Comparison of ENCODE assay signal across 14 mouse cellular contexts in the genomic region with DNA sequence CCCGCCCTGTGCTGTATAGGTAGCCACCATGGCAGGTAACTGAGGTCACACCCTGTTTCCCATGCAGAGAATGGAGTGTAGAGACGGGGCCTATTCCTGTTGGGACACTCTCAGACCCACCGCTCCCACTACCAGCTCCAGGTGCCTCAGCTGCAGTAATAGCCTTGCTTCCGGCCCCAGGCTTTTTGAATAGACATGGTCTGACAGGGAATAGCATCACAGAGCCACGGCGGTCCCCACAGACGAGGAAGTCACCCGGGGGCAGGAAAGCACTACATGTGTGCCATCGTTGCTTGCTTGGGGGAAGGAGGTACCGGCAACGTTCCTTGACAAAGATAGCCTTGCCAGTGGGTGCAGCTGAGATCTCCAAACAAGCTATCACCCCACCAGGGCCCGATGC. TPM values are rescaled to one million over a fixed set of nuclear protein-coding genes. Genes with fewer than 3 reads are reported as not detected.
DNase-seq lines count a peak whose midpoint lies in the region; ATAC-seq and TF ChIP-seq lines count a peak whose summit lies in the region.
"Had no signal": no experiment of that assay in that cellular context is flagged by ENCODE, and none has a peak within 500 bp of the region (broad histone marks: within the 10 kb centered on the region; RNA-seq: fewer than 3 reads in every experiment).

No protein-coding gene starts in this region.

- TF ChIP-seq CTCF in heart, adult 2 months (IDR thresholded peaks at IDR 0.05) = no peak
- TF ChIP-seq CTCF in lung, postnatal 0 days (IDR thresholded peaks at IDR 0.05) = no peak

- no peak for DNase-seq in heart, adult 2 months
- peak; percentile 8 for DNase-seq in embryonic facial prominence, embryonic 10.5 days (ENCODE audit: low spot score)
- no peak for DNase-seq in lung, postnatal 0 days (ENCODE audit: low spot score)
- DNase-seq: cerebellum, adult 11 months; kidney, adult 8-10 months; liver, embryonic 13.5 days; lung, postnatal 10 days; thymus, adult 2 months had no signal

- no peaks in the 10 kb centered on the region for H3K9me3 ChIP-seq in heart, embryonic 13.5 days
- H3K9me3 ChIP-seq in embryonic facial prominence, embryonic 10.5 days = no peaks in the 10 kb centered on the region
- no peaks in the 10 kb centered on the region for H3K9me3 ChIP-seq in hindbrain, embryonic 12.5 days (replicated peaks)
- no peaks in the 10 kb centered on the region for H3K9me3 ChIP-seq in midbrain, embryonic 16.5 days (replicated peaks; ENCODE audit: control insufficient read depth, low read length, poor library complexity, severe bottlenecking)
- H3K9me3 ChIP-seq in lung, postnatal 0 days (ENCODE audit: low read length) = no peaks in the 10 kb centered on the region
- H3K9me3 ChIP-seq: liver, embryonic 13.5 days had no signal

- H3K79me2 ChIP-seq in heart, adult 2 months (replicated peaks; ENCODE audit: control insufficient read depth, insufficient read depth, low read length) = no peaks in the 10 kb centered on the region; the same call in 1 of the 2 replicates

- 0 out of 2 replicates have a peak overlapping the region, but pooled peaks have one; percentile 30 for H3K9ac ChIP-seq in heart, embryonic 13.5 days
- no peak overlapping the region for H3K9ac ChIP-seq in heart, adult 2 months (ENCODE audit: low read depth, low read length)
- 0 out of 2 replicates have a peak overlapping the region, but pooled peaks have one; percentile 32 for H3K9ac ChIP-seq in hindbrain, embryonic 12.5 days
- no peak overlapping the region for H3K9ac ChIP-seq in midbrain, embryonic 16.5 days (ENCODE audit: low read depth, low read length)
- no peak overlapping the region for H3K9ac ChIP-seq in lung, postnatal 0 days (replicated peaks; ENCODE audit: low read depth)
- H3K9ac ChIP-seq: liver, embryonic 13.5 days had no signal

- no peak overlapping the region for H3K4me3 ChIP-seq in heart, embryonic 13.5 days
- H3K4me3 ChIP-seq in heart, adult 2 months = no peak overlapping the region
- peak overlapping the region; percentile 71; the same call in 1 of the 2 replicates for H3K4me3 ChIP-seq in embryonic facial prominence, embryonic 10.5 days
- H3K4me3 ChIP-seq in hindbrain, embryonic 12.5 days = no peak overlapping the region
- no peak overlapping the region for H3K4me3 ChIP-seq in midbrain, embryonic 16.5 days (ENCODE audit: low read depth, low read length)
- H3K4me3 ChIP-seq in lung, postnatal 0 days (ENCODE audit: low read depth, low read length) = no peak overlapping the region
- H3K4me3 ChIP-seq: layer of hippocampus, adult 2 months; liver, embryonic 13.5 days had no signal

- no peaks in the 10 kb centered on the region for H3K27me3 ChIP-seq in heart, embryonic 13.5 days (replicated peaks)
- no peaks in the 10 kb centered on the region for H3K27me3 ChIP-seq in heart, adult 2 months (ENCODE audit: control insufficient read depth, insufficient read depth, low read length)
- no peaks in the 10 kb centered on the region for H3K27me3 ChIP-seq in embryonic facial prominence, embryonic 10.5 days (replicated peaks; ENCODE audit: low read depth, poor library complexity, severe bottlenecking)
- peaks cover 4% of the 10 kb centered on the region; the same call in 1 of the 2 replicates for H3K27me3 ChIP-seq in hindbrain, embryonic 12.5 days
- no peaks in the 10 kb centered on the region for H3K27me3 ChIP-seq in midbrain, embryonic 16.5 days (ENCODE audit: control insufficient read depth, insufficient read depth, low read depth, low read length)
- no peaks in the 10 kb centered on the region for H3K27me3 ChIP-seq in lung, postnatal 0 days (replicated peaks; ENCODE audit: insufficient read depth, low read length)
- H3K27me3 ChIP-seq: liver, embryonic 13.5 days had no signal

- TF ChIP-seq EP300 in heart, adult 2 months (IDR thresholded peaks at IDR 0.05; ENCODE audit: insufficient read depth, low read depth, low read length) = no peak
- no peak for TF ChIP-seq EP300 in lung, postnatal 0 days (IDR thresholded peaks at IDR 0.05)

- no peak overlapping the region for H3K27ac ChIP-seq in heart, embryonic 13.5 days (replicated peaks)
- H3K27ac ChIP-seq in heart, adult 2 months = no peak overlapping the region
- H3K27ac ChIP-seq in embryonic facial prominence, embryonic 10.5 days (replicated peaks) = no peak overlapping the region
- H3K27ac ChIP-seq in hindbrain, embryonic 12.5 days = peak overlapping the region; percentile 24; the same call in 1 of the 2 replicates
- H3K27ac ChIP-seq in midbrain, embryonic 16.5 days (ENCODE audit: low read length) = no peak overlapping the region
- H3K27ac ChIP-seq in lung, postnatal 0 days (ENCODE audit: low read length) = no peak overlapping the region
- H3K27ac ChIP-seq: layer of hippocampus, adult 2 months; liver, embryonic 13.5 days had no signal

- 85% methylated on average over 12 of the region's 12 CpGs for WGBS in heart, embryonic 13.5 days
- 86% methylated on average over 12 of the region's 12 CpGs for WGBS in heart, adult 2 months
- 88% methylated on average over 12 of the region's 12 CpGs for WGBS in embryonic facial prominence, embryonic 10.5 days
- 79% methylated on average over 12 of the region's 12 CpGs for WGBS in hindbrain, embryonic 12.5 days
- 85% methylated on average over 12 of the region's 12 CpGs for WGBS in midbrain, embryonic 16.5 days
- WGBS in lung, postnatal 0 days = 86% methylated on average over 12 of the region's 12 CpGs

- H3K36me3 ChIP-seq in heart, embryonic 13.5 days = peaks cover 63% of the 10 kb centered on the region
- no peaks in the 10 kb centered on the region for H3K36me3 ChIP-seq in heart, adult 2 months (ENCODE audit: control insufficient read depth, insufficient read depth, low read length)
- H3K36me3 ChIP-seq in embryonic facial prominence, embryonic 10.5 days (replicated peaks) = peaks cover 67% of the 10 kb centered on the region
- H3K36me3 ChIP-seq in hindbrain, embryonic 12.5 days = peaks cover 56% of the 10 kb centered on the region
- H3K36me3 ChIP-seq in midbrain, embryonic 16.5 days (ENCODE audit: control insufficient read depth, insufficient read depth, low read length) = peaks cover 39% of the 10 kb centered on the region
- peaks cover 11% of the 10 kb centered on the region for H3K36me3 ChIP-seq in lung, postnatal 0 days (ENCODE audit: insufficient read depth, low read length)

- peaks cover 66% of the 10 kb centered on the region for H3K4me1 ChIP-seq in heart, embryonic 13.5 days
- peaks cover 7% of the 10 kb centered on the region for H3K4me1 ChIP-seq in heart, adult 2 months (ENCODE audit: control insufficient read depth, insufficient read depth, low read length)
- H3K4me1 ChIP-seq in embryonic facial prominence, embryonic 10.5 days = peaks cover 73% of the 10 kb centered on the region
- peaks cover 70% of the 10 kb centered on the region for H3K4me1 ChIP-seq in hindbrain, embryonic 12.5 days
- peaks cover 60% of the 10 kb centered on the region for H3K4me1 ChIP-seq in midbrain, embryonic 16.5 days (ENCODE audit: control insufficient read depth, insufficient read depth, low read length)
- peaks cover 6% of the 10 kb centered on the region; the same call in 1 of the 2 replicates for H3K4me1 ChIP-seq in lung, postnatal 0 days (ENCODE audit: insufficient read depth, low read depth, low read length)

- TF ChIP-seq POLR2A in heart, adult 2 months (IDR thresholded peaks at IDR 0.05; ENCODE audit: insufficient read depth, low read depth, low read length) = no peak

- no peak overlapping the region for H3K4me2 ChIP-seq in heart, embryonic 13.5 days
- peak overlapping the region; percentile 69; the same call in 1 of the 2 replicates for H3K4me2 ChIP-seq in hindbrain, embryonic 12.5 days (replicated peaks)
- H3K4me2 ChIP-seq in midbrain, embryonic 16.5 days (ENCODE audit: low read length) = peak overlapping the region; percentile 15; the same call in 1 of the 2 replicates
- no peak overlapping the region for H3K4me2 ChIP-seq in lung, postnatal 0 days (replicated peaks; ENCODE audit: low read depth, low read length)
- H3K4me2 ChIP-seq: liver, embryonic 13.5 days had no signal

- intact Hi-C loops in heart, adult 2 months (cut with DNase I) = loop anchor here (5.0 kb wide), 1 partner anchor 72 kb away; the partner anchor contains the start of gene Arih2

- ATAC-seq in heart, embryonic 13.5 days (ENCODE audit: extremely low read depth, insufficient number of reproducible peaks, low FRiP score, low TSS enrichment) = no peak
- ATAC-seq in hindbrain, embryonic 12.5 days (ENCODE audit: low FRiP score) = no peak
- ATAC-seq in midbrain, embryonic 16.5 days = no peak
- ATAC-seq in cerebellum, adult (ENCODE audit: insufficient number of reproducible peaks, low FRiP score, low TSS enrichment) = no peak
- ATAC-seq in lung, postnatal 0 days = no peak
- ATAC-seq: activated CD4-positive, CD25-positive, alpha-beta regulatory T cell, adult 4 months had no signal

RNA-seq across cellular contexts. Expression of gene Wdr6, which starts 3.6 kb away (rescaled TPM):
- 61.7 and 64.1 TPM in 2 replicates for polyA plus RNA-seq in heart, embryonic 13.5 days (2015; fragmentation: Nextera tagmentation; extraction: Ambion mirVana)
- total RNA-seq in heart, adult 2 months (2021) = 10 to 100 TPM; 13.3 to 17.2 TPM
- polyA plus RNA-seq in heart, adult 2 months (2012; rRNA removed) = 16.5 and 21.9 TPM in 2 replicates
- polyA plus RNA-seq in embryonic facial prominence, embryonic 10.5 days (2016; fragmentation: Nextera tagmentation; extraction: Ambion mirVana) = 200 and 215 TPM in 2 replicates
- polyA plus RNA-seq in hindbrain, embryonic 12.5 days (2016; fragmentation: Nextera tagmentation; extraction: Ambion mirVana) = 290 and 293 TPM in 2 replicates
- 420 and 427 TPM in 2 replicates for polyA plus RNA-seq in midbrain, embryonic 16.5 days (2015; fragmentation: Nextera tagmentation; extraction: Ambion mirVana)
- 36.6 and 39.5 TPM in 2 replicates for polyA plus RNA-seq in lung, postnatal 0 days (2015; fragmentation: Nextera tagmentation; extraction: Ambion mirVana)

RNA-seq across cellular contexts. Expression of gene Dalrd3, which starts 5.2 kb away (rescaled TPM):
- 86.6 and 92.1 TPM in 2 replicates for polyA plus RNA-seq in heart, embryonic 13.5 days (2015; fragmentation: Nextera tagmentation; extraction: Ambion mirVana)
- total RNA-seq in heart, adult 2 months (2021) = 10 to 100 TPM; 22.8 to 25.6 TPM
- 79.2 and 81.5 TPM in 2 replicates for polyA plus RNA-seq in heart, adult 2 months (2012; rRNA removed)
- polyA plus RNA-seq in embryonic facial prominence, embryonic 10.5 days (2016; fragmentation: Nextera tagmentation; extraction: Ambion mirVana) = 191 and 200 TPM in 2 replicates
- polyA plus RNA-seq in hindbrain, embryonic 12.5 days (2016; fragmentation: Nextera tagmentation; extraction: Ambion mirVana) = 232 and 248 TPM in 2 replicates
- 350 and 361 TPM in 2 replicates for polyA plus RNA-seq in midbrain, embryonic 16.5 days (2015; fragmentation: Nextera tagmentation; extraction: Ambion mirVana)
- polyA plus RNA-seq in lung, postnatal 0 days (2015; fragmentation: Nextera tagmentation; extraction: Ambion mirVana) = 74.0 and 78.4 TPM in 2 replicates

RNA-seq across cellular contexts. Expression of gene Ndufaf3, which starts 7.7 kb away (rescaled TPM):
- polyA plus RNA-seq in heart, embryonic 13.5 days (2015; fragmentation: Nextera tagmentation; extraction: Ambion mirVana) = 53.5 TPM in 2 replicates
- total RNA-seq in heart, adult 2 months (2021) = 10 to 100 TPM; 61.9 to 88.1 TPM
- polyA plus RNA-seq in heart, adult 2 months (2012; rRNA removed) = 60.7 and 69.1 TPM in 2 replicates
- polyA plus RNA-seq in embryonic facial prominence, embryonic 10.5 days (2016; fragmentation: Nextera tagmentation; extraction: Ambion mirVana) = 42.4 and 44.1 TPM in 2 replicates
- polyA plus RNA-seq in hindbrain, embryonic 12.5 days (2016; fragmentation: Nextera tagmentation; extraction: Ambion mirVana) = 53.4 and 57.0 TPM in 2 replicates
- 77.2 and 79.4 TPM in 2 replicates for polyA plus RNA-seq in midbrain, embryonic 16.5 days (2015; fragmentation: Nextera tagmentation; extraction: Ambion mirVana)
- 65.7 and 66.3 TPM in 2 replicates for polyA plus RNA-seq in lung, postnatal 0 days (2015; fragmentation: Nextera tagmentation; extraction: Ambion mirVana)

RNA-seq across cellular contexts. Expression of gene Impdh2, which starts 14.8 kb away (rescaled TPM):
- 99.5 and 107 TPM in 2 replicates for polyA plus RNA-seq in heart, embryonic 13.5 days (2015; fragmentation: Nextera tagmentation; extraction: Ambion mirVana)
- 10 to 100 TPM; 47.8 to 51.2 TPM for total RNA-seq in heart, adult 2 months (2021)
- polyA plus RNA-seq in heart, adult 2 months (2012; rRNA removed) = 55.5 and 65.0 TPM in 2 replicates
- polyA plus RNA-seq in embryonic facial prominence, embryonic 10.5 days (2016; fragmentation: Nextera tagmentation; extraction: Ambion mirVana) = 235 and 254 TPM in 2 replicates
- polyA plus RNA-seq in hindbrain, embryonic 12.5 days (2016; fragmentation: Nextera tagmentation; extraction: Ambion mirVana) = 128 and 131 TPM in 2 replicates
- polyA plus RNA-seq in midbrain, embryonic 16.5 days (2015; fragmentation: Nextera tagmentation; extraction: Ambion mirVana) = 92.7 and 93.9 TPM in 2 replicates
- 55.6 and 56.2 TPM in 2 replicates for polyA plus RNA-seq in lung, postnatal 0 days (2015; fragmentation: Nextera tagmentation; extraction: Ambion mirVana)

RNA-seq across cellular contexts. Expression of gene P4htm, which starts 22.5 kb away (rescaled TPM):
- polyA plus RNA-seq in heart, embryonic 13.5 days (2015; fragmentation: Nextera tagmentation; extraction: Ambion mirVana) = 19.5 and 20.0 TPM in 2 replicates
- total RNA-seq in heart, adult 2 months (2021) = 10 to 100 TPM; 14.2 to 15.3 TPM
- polyA plus RNA-seq in heart, adult 2 months (2012; rRNA removed) = 21.0 and 25.2 TPM in 2 replicates
- 7.0 and 7.2 TPM in 2 replicates for polyA plus RNA-seq in embryonic facial prominence, embryonic 10.5 days (2016; fragmentation: Nextera tagmentation; extraction: Ambion mirVana)
- 19.0 and 19.9 TPM in 2 replicates for polyA plus RNA-seq in hindbrain, embryonic 12.5 days (2016; fragmentation: Nextera tagmentation; extraction: Ambion mirVana)
- 39.2 and 43.1 TPM in 2 replicates for polyA plus RNA-seq in midbrain, embryonic 16.5 days (2015; fragmentation: Nextera tagmentation; extraction: Ambion mirVana)
- polyA plus RNA-seq in lung, postnatal 0 days (2015; fragmentation: Nextera tagmentation; extraction: Ambion mirVana) = 3.2 and 4.1 TPM in 2 replicates

Comparison
In these comparisons a context has a peak if more than half of its experiments do, and no peak if none do; other contexts are left out.
1. H3K9ac ChIP-seq: peak in heart, embryonic 13.5 days (single experiment) and hindbrain, embryonic 12.5 days (single experiment); none in heart, adult 2 months (single experiment), midbrain, embryonic 16.5 days (single experiment) and lung, postnatal 0 days (single experiment).
2. H3K4me2 ChIP-seq: peak in hindbrain, embryonic 12.5 days (single experiment) and midbrain, embryonic 16.5 days (single experiment); none in heart, embryonic 13.5 days (single experiment) and lung, postnatal 0 days (single experiment).